Mouse (Mus musculus) limb, embryonic 10.5 days (tissue): ENCODE measurements around the gene A930017K11Rik. TPM values are rescaled to one million over a fixed set of nuclear protein-coding genes. Genes with fewer than 3 reads are reported as not detected.

Experiments
- DNase-seq: peaks from one replicate; pipeline ENCODE4 v3.0.0-alpha.2; 2017; ENCODE audit warnings: low spot score
- H3K27ac ChIP-seq: fragments of 300-500 bp; sonication (generic); 2 replicates; pipeline ENCODE4 v1.5.1; 2016; ENCODE audit warnings: mild to moderate bottlenecking
- H3K27me3 ChIP-seq: fragments of 300-500 bp; sonication (generic); 2 replicates; pipeline ENCODE4 v1.6.1; 2016; ENCODE audit warnings: low read depth, mild to moderate bottlenecking; ENCODE audit not compliant: poor library complexity, severe bottlenecking
- H3K36me3 ChIP-seq: fragments of 300-500 bp; sonication (generic); 2 replicates; pipeline ENCODE4 v1.6.1; 2016; ENCODE audit warnings: mild to moderate bottlenecking, moderate library complexity
- H3K4me1 ChIP-seq: fragments of 300-500 bp; sonication (generic); 2 replicates; pipeline ENCODE4 v1.6.1; 2016
- H3K4me3 ChIP-seq: fragments of 300-500 bp; sonication (generic); 2 replicates; pipeline ENCODE4 v1.5.1; 2016; ENCODE audit warnings: mild to moderate bottlenecking, moderate library complexity
- H3K9me3 ChIP-seq: fragments of 300-500 bp; sonication (generic); replicated peaks from 2 replicates; pipeline ENCODE4 v1.6.1; 2016; ENCODE audit warnings: mild to moderate bottlenecking
- WGBS: fragments of 180-500 bp; shearing (Covaris S2); methylation state at CpG from one replicate; pipeline ENCODE4 v1.1.7; 2016; 5-methylcytosine and 5-hydroxymethylcytosine counted together
- polyA plus RNA-seq: library from polyadenylated mRNA; unstranded; fragments of >200 nt; fragmentation: Nextera tagmentation; extraction: Ambion mirVana; gene quantifications from 2 replicates; pipeline ENCODE4 v1.2.1, GENCODE M21; 2016

A930017K11Rik gene
- polyA plus RNA-seq, 1 experiment from 2014 or later = 0.08 TPM

DNA sequence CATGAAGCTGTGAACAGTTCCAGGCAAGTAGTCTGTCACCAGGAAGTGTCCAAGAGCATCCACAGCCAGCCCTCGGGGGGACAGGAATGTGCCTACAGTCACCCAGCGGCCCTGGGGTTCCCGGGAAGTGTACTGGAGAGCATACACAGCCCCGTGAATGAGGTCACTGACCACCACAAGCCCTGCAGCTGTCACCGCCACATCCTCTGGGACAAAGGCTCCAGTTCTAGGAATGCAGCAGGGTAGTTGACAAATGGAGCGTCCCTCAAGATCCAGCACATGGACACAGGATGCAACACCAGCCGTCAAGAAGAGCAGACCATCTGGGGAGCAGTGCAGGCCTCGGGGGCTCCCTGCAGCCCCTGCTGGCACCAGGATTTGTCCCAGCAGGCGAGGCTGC is 8.6 kb downstream of the A930017K11Rik start:
- Histone ChIP-seq H3K4me1 (peaks cover 43% of the 10 kb centered on the region), H3K27me3 (0 out of 2 replicates have a peak, but pooled peaks cover 2% of the 10 kb centered on the region), H3K4me3 (no peak overlapping the region), H3K27ac (peak overlapping the region; percentile 59; the same call in 1 of the 2 replicates), H3K9me3 (no peaks in the 10 kb centered on the region), H3K36me3 (peaks cover 4% of the 10 kb centered on the region)
- WGBS = 77% methylated on average over 9 of the region's 9 CpGs
- no peak for DNase-seq

DNA sequence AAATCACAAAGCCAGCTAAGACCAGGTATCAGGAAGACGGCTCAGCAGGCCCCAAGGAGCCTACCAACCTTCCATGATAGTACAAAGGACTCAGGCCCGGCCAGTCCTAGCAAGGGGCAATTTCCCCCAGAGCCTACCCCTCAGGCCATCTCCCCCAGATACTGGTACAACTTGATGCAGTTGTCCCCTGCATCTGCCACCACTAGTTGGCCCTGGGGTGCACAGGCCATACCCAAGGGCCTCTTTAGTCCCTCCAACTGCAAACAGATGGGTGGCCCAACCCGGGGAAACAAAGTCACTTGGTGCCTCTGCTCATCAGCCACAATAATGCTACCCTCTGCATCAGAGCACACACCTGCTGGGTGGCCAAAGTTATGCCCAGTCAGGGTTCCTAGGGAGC is 9.1 kb downstream of the A930017K11Rik start:
- Histone ChIP-seq H3K4me1 (peaks cover 43% of the 10 kb centered on the region), H3K27me3 (0 out of 2 replicates have a peak, but pooled peaks cover 2% of the 10 kb centered on the region), H3K36me3 (peaks cover 9% of the 10 kb centered on the region), H3K9me3 (no peaks in the 10 kb centered on the region), H3K4me3 (no peak overlapping the region), H3K27ac (no peak overlapping the region)
- 80% methylated on average over 3 of the region's 3 CpGs for WGBS
- DNase-seq = no peak

DNA sequence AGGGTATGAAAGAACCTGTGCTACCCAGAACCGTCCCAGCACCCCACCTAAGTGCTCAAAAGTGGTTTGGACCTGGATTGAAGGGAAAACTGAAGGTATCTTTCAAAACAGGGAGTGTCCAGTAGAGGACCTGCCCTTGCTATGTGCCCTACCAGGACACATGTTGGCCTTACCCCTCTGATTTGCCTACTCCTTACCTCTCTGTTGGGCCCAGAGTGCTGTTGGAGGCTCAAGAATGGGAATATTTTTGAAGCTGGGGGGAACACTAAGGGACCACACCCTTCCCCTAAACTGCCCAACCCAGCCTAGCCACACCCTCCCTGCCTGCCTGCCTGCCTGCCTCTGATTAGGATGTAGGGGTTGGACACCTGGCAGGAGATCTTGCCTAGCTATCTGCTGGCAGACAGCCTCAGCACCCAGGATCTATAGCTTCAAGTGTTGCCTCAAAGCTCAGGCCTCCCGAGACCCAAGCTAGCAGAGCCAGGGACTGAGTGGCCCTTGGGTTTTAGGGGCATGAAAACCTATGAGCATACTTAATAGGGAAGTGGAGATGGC is 9.7 kb downstream of the A930017K11Rik start:
- peak overlapping the region; percentile 90; the same call in 1 of the 2 replicates for H3K4me3 ChIP-seq
- peak overlapping the region; percentile 97 for H3K27ac ChIP-seq
- DNase-seq = no peak
- peaks cover 43% of the 10 kb centered on the region for H3K4me1 ChIP-seq
- H3K27me3 ChIP-seq = 0 out of 2 replicates have a peak, but pooled peaks cover 2% of the 10 kb centered on the region
- WGBS = 85% methylated on average over 2 of the region's 2 CpGs
- peaks cover 14% of the 10 kb centered on the region for H3K36me3 ChIP-seq
- H3K9me3 ChIP-seq = no peaks in the 10 kb centered on the region

DNA sequence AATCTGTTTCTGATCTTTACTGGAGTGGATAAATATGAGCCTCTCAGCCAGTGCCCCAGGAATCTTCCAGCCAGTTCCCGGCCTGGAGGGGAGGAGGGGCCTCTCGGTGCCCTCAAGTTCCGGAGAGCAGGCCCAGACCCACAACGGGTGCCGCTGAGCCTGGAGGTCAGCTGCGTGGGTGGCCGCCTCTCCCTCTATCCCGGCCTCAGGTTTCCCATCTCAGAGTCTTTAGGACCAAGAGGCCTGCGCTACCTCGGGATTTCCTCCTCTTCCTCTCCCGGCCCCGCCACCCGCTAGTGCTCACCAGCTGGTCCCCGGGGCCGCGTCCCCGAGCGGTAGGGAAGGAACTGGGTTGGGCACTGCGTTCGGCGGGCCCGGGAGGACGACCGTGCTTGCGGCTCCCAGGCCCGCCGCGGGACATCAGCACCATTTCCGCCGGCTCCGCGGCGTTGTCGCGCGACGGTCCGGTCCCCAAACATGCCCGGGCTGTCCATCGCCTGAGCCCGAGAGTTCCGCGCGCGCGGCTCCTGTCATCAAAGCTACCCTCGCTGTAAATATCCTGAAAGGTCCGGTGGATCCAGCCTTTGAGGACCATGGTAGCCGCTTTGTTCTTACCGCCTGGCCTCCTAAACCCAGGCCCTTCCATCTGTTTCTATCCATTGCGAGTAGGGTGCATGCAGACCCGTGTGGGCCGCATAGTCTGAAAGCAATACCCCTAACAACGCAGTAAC is 10.7 kb downstream of the A930017K11Rik start:
- H3K27ac ChIP-seq = peak overlapping the region; percentile 97
- 4% methylated on average over 54 of the region's 54 CpGs for WGBS
- H3K27me3 ChIP-seq = no peaks in the 10 kb centered on the region
- H3K4me3 ChIP-seq = peak overlapping the region; percentile 90
- peak; percentile 87 for DNase-seq
- H3K9me3 ChIP-seq = no peaks in the 10 kb centered on the region
- peaks cover 43% of the 10 kb centered on the region for H3K4me1 ChIP-seq
- H3K36me3 ChIP-seq = peaks cover 24% of the 10 kb centered on the region

DNA sequence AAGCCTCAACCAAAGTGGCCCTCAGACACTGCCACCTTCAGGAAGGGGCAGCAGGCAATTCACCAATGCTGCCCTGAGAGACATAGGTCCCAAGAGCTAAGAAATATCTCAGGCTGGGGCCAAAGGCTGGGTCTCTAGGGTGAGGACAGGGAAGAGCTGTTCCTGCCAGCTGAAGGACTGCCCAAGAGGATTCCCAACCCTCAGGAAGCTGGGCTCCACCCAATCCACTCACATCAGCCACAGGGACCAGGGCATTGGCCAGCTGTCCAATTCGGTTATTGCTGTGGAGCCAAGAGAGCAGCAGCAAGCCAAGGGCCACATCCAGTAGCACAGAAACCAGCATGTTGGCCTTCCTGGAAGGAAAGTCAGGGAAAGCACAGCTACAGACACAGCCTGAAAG is 17.8 kb downstream of the A930017K11Rik start:
- Histone ChIP-seq H3K36me3 (peaks cover 94% of the 10 kb centered on the region), H3K4me3 (no peak overlapping the region), H3K27ac (no peak overlapping the region), H3K4me1 (peaks cover under 1% of the 10 kb centered on the region; the same call in 1 of the 2 replicates), H3K27me3 (no peaks in the 10 kb centered on the region), H3K9me3 (no peaks in the 10 kb centered on the region)
- WGBS = 97% methylated on average over 1 of the region's 1 CpGs
- DNase-seq = no peak

DNA sequence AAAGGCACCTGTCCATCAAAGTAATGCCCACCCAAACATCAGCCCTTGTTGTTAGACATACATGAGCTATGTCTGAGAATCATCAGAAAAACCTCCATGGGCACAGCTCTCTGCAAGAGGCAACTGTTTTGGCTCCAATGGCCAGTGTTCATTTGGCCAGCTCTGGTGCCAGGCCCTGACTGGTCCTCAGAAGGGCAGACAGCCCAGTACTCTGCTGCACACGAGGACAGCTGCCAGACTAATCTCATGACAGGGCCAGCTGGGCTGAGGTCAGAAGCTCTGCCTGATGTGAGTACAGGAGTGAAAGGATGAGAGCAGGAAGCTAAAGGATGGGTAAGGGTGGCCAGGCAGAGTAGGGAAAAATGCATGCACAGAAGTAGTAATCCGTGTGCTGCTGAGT is 27.0 kb downstream of the A930017K11Rik start:
- H3K36me3 ChIP-seq = peaks cover 51% of the 10 kb centered on the region
- no peak for DNase-seq
- 78% methylated on average over 2 of the region's 2 CpGs for WGBS
- no peak overlapping the region for H3K27ac ChIP-seq
- peaks cover 6% of the 10 kb centered on the region for H3K4me1 ChIP-seq
- H3K9me3 ChIP-seq = no peaks in the 10 kb centered on the region
- no peak overlapping the region for H3K4me3 ChIP-seq
- no peaks in the 10 kb centered on the region for H3K27me3 ChIP-seq

DNA sequence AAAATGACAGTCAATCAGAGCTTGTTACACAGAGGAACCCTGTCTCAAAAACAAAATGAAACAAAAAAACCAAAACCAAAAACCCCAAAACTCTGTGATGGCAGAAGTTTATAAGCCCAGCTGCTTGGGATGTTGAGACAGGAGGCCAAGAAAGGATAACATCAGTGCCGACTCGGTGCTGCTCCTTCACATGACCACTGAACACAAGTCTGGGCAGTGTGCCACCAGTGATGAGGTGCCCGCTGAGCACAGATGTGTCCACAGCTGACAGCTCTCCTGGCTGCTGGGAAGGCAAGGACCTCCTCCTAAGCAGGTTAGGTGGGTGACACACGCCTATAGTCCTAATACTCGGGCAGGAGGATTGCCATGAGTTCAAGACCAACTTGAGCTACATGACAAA is 30.2 kb downstream of the A930017K11Rik start:
- peaks cover 32% of the 10 kb centered on the region for H3K36me3 ChIP-seq
- DNase-seq = no peak
- 88% methylated on average over 5 of the region's 5 CpGs for WGBS

DNA sequence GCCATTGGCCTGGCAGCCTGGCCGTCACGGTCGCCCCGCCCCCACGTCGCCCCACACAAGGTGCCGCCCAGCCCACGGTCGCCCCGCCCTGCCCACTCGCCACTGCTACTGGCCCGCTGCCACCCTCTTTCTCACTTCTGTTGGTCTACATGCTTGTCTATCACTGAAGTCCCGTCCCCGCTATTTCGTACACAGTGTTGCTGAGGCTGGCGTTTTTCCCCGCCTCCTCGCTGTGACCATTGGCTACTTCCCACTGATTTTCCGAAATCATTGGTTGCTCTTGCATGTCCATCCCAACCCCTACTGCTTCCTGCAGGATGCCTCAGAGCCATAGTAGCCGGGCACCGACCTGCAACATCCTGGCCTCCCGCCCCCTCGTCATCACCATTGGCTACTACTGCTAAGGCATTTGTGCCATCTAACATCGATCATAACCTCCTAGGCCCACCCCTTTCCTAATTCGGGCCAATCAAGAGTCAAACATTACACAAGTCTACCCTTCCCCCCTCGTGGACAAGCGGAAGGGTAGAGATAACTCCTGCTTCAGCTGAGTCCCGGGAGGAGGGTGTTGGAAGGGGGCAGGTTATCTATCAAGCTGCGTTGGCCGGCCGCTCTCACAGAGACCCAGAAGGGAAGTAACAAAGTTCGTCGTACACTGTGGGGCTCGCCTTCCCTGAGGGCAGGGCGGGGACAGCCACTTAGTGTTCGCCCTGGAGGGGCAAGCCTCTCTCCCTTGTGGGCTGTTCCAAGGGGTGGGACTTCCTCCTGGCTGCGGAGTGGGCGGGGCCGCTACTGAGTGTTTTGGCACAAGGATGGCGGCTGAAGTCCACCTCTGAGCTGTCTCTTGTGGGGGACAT is 32.4 kb downstream of the A930017K11Rik start:
- H3K9me3 ChIP-seq = no peaks in the 10 kb centered on the region
- H3K4me3 ChIP-seq = peak overlapping the region; percentile 72
- H3K4me1 ChIP-seq = peaks cover 21% of the 10 kb centered on the region
- DNase-seq = peak; percentile 99
- H3K27ac ChIP-seq = peak overlapping the region; percentile 90
- under 1% methylated on average over 40 of the region's 40 CpGs for WGBS
- peaks cover 24% of the 10 kb centered on the region for H3K36me3 ChIP-seq
- H3K27me3 ChIP-seq = no peaks in the 10 kb centered on the region

More for the DNA sequence above, 30.2 kb downstream of the A930017K11Rik start:
- no peaks in the 10 kb centered on the region for H3K9me3 ChIP-seq
- no peaks in the 10 kb centered on the region for H3K27me3 ChIP-seq
- no peak overlapping the region for H3K4me3 ChIP-seq
- H3K4me1 ChIP-seq = peaks cover 21% of the 10 kb centered on the region
- H3K27ac ChIP-seq = no peak overlapping the region

DNA sequence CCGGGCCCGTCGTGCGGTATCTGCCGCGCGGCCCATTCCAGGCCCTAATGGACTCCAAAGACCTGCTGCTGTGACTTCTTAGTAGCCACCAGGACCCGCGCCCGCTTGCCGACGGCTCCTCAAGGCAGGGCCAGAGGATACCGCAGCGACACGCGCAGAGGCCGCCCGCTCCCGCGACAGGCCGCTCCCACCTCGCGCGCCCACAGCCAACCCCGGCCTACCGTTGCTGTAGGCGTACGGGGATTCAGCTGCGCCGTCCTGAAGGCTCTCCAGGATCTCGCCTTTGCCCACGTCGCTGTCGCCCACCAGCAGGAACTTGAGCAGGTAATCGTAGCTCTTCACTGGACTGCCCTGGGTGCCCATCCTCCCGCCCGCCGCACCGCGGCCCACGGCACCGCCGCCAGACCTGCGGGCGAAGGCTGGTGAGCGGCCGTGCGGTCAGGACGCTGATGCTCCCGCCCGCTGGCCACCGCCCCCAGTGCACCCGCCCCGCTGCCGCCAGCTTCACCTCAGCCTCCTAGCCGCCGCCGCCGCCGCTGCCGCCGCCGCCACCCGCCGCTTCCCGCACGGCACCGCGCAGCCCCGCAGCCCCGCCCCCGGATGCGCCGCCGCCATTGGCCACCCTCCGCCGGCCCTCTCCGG is 33.1 kb downstream of the A930017K11Rik start, which contains the start of gene Rab40c:
Gene Rab40c, minus strand, starts transcription at position 584 of the 642 bp plus-strand sequence.
- peaks cover 21% of the 10 kb centered on the region for H3K4me1 ChIP-seq
- under 1% methylated on average over 78 of the region's 78 CpGs for WGBS
- H3K27ac ChIP-seq = peak within 1 kb of the TSS; percentile 90
- peak within 1 kb of the TSS; percentile 72 for H3K4me3 ChIP-seq
- DNase-seq = peak; percentile 68
- H3K9me3 ChIP-seq = no peaks in the 10 kb centered on the region
- H3K27me3 ChIP-seq = no peaks in the 10 kb centered on the region
- peaks cover 24% of the 10 kb centered on the region for H3K36me3 ChIP-seq

DNA sequence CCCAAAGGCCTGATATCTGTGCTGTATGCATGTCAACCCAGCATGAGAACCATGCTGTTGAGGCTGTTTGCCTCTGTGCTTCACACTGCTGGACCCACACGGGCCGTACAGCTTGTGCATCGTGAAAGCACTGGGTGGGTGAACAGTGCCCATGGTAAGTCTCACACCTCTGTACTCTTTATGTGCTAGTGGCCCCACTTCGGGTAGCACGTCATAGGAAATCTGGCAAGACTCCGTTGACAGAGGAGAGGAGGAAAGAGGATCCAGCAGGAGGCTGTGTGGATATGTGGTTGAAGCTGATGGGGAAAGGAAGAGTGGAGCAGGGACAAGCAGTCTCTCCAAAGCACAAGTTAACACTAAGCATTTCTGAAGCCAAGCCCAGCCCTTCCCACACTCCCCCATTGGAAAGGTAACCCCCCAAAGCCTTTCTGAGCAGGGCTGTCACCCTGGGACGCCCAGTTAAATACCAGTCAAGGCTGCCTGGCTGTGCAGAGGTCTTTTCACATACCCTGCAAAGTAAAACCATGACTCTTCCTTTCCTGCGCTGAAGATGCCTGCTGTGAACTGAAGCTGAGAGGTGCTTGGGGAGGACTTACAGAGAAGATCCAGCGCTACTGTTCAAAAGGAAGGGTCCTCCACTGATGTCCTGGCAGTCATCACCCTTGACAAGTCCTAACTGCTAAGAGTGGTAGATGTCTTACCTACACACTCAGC is 34.2 kb downstream of the A930017K11Rik start:
- Histone ChIP-seq H3K9me3 (no peaks in the 10 kb centered on the region), H3K27ac (no peak overlapping the region), H3K27me3 (no peaks in the 10 kb centered on the region), H3K4me3 (peak overlapping the region; percentile 72), H3K4me1 (peaks cover 21% of the 10 kb centered on the region), H3K36me3 (peaks cover 29% of the 10 kb centered on the region)
- no peak for DNase-seq
- WGBS = 82% methylated on average over 9 of the region's 9 CpGs

DNA sequence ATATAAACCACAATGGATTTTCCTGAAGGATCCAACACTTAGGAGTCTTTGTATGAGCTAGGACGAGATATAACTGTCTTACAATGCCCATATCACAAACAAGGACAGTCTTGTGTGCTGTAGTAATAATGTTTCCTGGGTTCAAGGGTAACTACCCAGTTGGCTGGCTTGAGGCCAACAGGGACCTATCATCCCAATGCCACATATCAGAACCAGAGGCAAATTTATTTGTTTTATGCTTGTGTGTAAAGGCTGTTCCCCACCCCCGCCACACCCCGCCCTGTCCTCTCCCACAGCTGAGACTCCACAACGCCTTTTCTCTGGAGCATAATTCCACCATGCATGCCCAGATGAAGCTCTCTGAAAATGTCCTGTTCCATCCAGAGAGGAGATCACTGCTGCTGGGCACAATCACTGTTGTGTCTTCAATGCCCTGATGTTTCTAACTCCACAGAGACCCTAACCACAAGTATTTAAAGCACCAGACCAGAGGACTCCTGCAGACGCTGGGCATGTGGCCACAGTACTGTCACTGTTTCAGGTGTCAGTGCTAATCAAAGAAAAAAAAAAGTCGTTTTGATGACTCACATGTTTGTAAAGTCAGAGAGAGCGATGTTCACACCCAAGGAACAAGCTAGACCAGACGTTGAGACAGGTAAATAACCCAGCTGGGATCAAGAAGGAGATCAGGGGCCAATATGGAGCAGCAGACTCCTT is 35.3 kb downstream of the A930017K11Rik start:
- WGBS = 87% methylated on average over 8 of the region's 8 CpGs
- no peak for DNase-seq
- Histone ChIP-seq H3K27ac (no peak overlapping the region), H3K27me3 (no peaks in the 10 kb centered on the region), H3K36me3 (peaks cover 34% of the 10 kb centered on the region), H3K9me3 (no peaks in the 10 kb centered on the region), H3K4me3 (no peak overlapping the region), H3K4me1 (peaks cover 21% of the 10 kb centered on the region)
